Mouse (Mus musculus) neutrophil, adult 5-6 weeks (primary cell): Measurements from ENCODE around the gene Bag2. TPM values are rescaled to one million over a fixed set of nuclear protein-coding genes. Genes with fewer than 3 reads are reported as not detected.
A peak's percentile ranks its signal among the peaks of the same experiment; 100 is the strongest.
"Not testable (repeated sequence)": the region's sequence is repeated elsewhere in the genome, so short reads cannot be mapped to it uniquely, and the experiment has no call there.

Experiments
- ATAC-seq: fragments of 151-379, 151-347 bp; 2 replicates; pipeline ENCODE4 v1.8.0; 2017; ENCODE audit warnings: mild to moderate bottlenecking, moderate TSS enrichment; ENCODE audit not compliant: insufficient number of reproducible peaks, poor library complexity, low FRiP score, severe bottlenecking; ENCODE audit errors: extremely low read depth
- total RNA-seq: library from RNA; stranded (forward); fragments of 200-1000 nt; gene quantifications from 2 replicates; pipeline ENCODE4 v1.2.3, GENCODE M21; 2017

The Bag2 gene
- total RNA-seq, 1 experiment from 2014 or later = not detected

DNA sequence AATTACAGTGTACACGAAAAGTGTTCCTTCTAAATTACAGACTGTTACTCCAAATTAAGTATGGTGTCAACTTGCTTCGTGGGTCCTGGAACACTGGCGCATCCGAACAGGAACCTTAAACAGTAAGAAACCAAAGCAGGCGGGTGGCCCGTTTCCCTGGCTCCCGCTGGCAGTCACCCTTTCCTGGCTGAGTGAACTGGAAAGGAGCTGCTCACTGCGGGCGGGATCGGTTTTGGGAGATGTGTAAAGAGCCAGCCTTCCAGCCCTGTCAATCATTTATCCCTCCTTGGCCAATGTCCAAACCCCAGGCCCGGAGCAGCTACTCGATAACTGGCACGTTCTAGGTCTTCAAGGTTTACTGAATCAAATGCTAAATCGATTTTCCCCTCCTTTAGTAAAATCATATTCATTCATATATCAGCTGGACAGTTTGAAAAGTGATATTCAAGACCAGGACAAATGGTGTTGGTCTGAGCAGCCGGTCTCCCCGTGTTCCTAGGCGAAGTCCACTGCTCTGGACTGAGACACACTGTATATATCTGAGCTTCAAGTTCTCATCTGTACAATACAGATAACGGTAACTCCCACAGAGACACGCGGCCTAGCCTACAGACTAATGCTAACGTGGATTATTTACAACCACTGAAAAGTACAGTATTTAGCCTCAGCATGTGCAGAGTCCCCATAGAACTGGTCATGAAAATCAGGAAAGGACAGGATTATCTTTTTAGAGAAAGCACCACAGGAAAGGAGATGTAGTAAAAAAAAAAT, 2.4 kb downstream of the Bag2 start:
- no peak for ATAC-seq

DNA sequence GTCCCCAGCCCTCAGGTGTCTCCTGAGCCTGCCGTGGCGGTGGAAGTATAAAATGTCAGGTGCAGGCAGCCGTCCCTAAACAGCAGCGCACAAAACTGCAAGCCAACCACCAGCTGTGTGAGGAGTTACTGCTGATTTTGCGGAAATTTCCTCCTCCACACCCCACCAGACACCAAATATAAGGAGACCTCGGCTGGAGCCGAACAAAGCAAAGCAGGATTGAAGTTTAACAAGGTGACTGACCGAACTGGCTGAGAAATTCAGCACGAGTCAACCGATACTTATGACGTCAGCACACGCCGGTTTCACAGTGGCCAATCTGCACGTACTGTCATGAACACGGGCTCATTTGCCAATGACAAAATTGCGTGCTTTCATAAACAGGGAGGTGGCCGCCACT, 3.5 kb downstream of the Bag2 start:
- no peak for ATAC-seq

DNA sequence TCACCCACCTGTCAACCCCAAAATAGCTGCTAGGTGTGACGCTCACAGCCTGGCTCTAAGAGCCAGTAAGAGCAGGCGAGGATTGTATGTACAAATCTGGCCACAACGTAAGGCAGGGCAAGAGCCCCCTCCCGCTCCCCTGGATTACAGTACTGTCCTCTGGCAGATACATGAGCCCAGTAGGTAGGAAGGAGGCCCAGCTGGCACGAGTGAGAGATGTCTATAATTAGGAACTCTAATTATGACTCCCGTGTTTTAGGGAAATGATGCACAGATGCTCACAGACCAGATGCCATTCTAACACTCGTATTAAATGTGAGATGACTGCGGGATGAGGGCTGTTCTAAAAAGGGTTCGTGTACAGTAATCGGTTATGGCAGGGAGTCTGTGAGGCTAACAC, 6.3 kb downstream of the Bag2 start:
- no peak for ATAC-seq

DNA sequence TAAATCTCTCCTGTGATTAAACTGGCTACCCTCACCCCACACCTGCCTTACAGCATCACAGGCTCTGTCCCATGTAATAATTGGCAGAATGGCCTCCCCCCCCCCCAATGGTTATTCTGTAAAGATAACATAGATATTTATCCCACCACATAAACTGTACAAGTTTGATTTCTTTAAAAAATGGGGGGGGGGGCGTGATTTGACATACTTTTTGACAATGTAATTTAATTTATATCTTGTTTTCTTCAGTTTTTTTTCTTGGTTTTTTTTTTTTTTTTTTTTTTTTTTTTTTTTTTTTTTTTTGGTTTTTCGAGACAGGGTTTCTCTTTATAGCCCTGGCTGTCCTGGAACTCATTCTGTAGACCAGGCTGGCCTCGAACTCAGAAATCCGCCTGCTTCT, 7.9 kb downstream of the Bag2 start:
- ATAC-seq = not testable (repeated sequence)

DNA sequence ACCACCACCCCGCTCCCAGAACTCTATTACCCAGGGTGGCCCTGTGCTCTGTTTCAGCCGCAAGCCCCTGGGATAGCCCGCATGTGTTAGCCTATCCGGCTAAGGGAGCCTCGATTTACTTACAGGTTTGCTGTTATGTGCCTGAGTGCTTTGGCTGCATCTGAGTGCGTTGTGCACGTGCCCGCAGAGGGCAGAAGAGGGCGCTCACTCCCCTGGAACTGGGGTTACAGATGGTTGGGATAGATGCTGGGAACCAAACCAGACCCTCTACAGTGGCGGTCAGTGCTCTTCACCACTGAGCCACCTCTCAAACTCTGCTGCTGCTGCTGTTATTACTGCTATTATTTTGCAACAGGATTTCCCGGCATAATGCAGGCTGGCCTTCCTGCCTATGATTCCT, 8.5 kb downstream of the Bag2 start:
- ATAC-seq = no peak

DNA sequence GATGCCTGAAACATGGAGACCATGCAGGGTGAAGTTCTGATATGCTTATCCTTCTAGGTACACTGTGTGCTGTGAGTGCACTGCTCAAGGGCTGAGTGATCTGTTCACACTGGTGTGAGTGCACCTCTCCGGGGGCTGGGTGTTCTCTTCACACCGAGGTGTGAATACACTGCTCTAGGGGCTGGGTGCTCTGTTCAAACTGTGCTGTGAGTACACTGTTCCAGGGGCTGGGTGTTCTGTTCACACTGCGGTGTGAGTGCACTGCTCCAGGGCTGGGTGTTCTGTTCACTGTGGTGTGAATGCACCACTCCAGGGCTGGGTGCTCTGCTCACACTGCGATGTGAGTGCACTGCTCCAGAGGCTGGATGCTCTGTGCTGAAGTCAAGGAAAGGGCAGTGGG, 11.7 kb downstream of the Bag2 start:
- ATAC-seq = no peak

DNA sequence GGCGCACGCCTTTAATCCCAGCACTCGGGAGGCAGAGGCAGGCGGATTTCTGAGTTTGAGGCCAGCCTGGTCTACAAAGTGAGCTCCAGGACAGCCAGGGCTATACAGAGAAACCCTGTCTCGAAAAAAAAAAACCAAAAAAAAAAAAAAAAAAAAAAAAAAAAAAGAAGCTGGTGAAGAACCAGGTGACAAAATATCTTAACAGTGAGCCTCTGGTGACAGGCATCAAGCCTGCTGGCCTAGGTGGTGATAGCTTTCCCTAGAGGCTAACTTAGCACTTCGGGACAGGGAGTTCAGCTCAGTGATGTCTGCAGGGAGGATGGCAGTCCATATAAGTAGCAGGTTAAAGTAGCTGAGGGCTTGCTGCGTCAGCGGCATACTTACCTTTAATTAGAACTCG, 12.8 kb downstream of the Bag2 start:
- ATAC-seq = not testable (repeated sequence)

DNA sequence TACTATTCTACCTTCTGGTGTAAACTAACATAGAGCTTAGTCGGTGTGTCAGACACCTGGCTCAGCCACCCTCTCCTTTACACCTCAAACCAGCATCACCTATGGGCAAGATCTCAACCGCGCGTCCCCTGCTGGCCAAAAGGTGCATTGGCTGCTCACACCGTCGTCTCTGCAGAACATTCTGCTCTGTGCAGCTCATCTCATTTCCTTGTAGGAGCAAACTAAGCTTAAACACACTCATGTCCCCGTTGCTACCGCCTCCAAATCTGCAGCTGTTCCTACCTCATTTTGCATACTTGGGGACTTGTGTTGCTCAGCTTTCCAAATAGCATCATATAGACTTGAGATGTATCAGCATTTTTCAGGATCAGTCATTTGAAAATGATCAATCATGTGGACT, 14.7 kb downstream of the Bag2 start:
- peak; percentile 30; the same call in 1 of the 2 replicates for ATAC-seq

DNA sequence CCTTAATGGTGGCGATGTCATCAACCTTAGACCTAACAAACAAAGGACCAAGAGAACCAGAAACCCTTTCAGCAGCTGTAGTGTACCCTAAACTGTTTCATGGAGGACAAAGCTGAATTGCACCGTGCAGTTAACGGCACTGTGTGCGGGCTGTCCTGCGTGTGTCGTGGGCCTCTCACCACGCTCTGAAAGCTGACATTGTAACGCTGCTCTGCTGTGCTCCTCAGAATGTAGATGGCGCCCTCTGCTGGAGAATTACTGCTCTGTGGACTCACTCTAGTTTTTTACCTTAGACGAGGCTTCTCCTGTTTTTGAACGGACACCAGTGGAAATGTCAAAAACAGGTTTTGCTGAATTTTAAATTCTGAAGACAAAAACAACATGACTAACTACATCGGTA, 18.3 kb downstream of the Bag2 start:
- ATAC-seq = peak; percentile 75

DNA sequence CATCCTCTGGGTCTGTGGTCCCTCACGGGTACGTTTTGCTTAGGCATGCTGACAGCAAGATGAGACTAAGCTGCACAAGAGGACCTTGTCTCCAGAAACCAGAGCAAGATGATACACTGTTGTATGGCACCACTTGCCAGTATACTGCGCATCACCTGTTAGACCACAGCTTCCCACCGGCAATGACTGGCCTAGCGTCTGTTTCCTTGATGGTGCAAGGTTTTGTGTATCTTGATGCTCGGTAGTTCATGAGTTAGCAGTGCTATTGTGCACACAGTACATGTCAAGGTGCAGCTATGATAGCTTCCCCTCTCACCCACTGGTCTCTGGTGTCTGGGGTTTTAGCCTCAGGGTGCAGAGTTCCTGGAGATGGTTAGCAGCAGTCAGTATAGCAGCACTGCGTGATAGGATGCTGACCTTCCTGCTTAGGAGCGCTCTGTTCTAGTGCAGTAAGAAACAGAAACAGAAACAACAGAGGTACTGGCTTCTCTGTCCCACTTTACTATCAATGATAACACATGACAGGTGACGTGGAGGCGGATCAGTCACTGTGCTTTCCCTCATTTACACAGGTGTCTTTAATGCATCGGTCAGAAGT, 18.8 kb downstream of the Bag2 start:
- ATAC-seq = peak; percentile 68

DNA sequence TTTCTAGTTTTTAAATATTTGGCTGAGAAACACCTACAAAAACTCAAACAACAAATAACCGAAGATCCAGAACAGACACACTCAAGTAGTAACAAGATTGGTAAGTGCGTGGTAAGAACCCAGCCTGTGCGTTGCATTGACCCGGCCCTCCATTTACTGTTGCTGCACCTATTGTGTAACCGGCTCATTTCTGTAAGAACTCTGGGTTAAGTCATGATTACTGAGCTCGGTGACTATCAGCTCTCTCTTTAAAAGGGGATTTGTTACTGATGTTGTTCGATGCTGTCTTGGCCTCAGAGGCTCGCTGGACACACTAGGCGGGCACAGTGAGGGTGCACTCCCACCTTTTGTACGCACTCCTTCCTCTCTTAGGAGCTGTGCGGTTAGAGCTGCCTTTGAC, 19.3 kb downstream of the Bag2 start:
- ATAC-seq = no peak

DNA sequence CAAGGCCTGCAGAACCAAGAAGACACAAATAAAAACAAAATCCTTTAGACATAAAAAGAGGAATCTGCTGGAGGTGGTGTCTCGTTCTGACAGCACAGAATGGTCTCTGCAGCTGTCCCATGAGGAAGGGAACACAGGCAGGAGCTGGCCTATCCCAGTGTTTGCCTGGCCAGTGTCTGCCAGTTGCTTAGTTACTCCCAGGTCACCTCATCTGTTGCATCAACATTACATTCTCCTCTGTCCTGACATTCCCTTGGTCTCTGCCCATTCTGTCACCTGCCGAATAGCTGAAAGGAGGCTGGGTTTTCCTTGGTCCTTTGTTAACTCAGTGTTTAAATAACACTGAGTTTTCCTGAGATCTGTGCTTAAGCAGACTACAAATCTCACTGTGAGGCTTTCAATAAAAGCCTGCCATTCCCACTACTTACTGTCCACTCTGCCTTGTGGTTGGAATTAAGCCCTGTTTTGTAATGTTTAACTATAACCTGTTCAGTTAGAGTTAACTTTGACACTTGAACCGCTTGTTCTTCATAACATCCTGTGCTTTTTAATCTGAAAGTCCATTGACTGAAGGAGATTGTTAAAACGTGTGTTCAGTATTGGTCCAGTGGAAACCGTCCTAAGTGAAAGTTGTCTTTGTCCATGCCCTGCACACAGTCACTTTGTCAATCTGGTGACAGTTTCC, 23.5 kb downstream of the Bag2 start:
- no peak for ATAC-seq

DNA sequence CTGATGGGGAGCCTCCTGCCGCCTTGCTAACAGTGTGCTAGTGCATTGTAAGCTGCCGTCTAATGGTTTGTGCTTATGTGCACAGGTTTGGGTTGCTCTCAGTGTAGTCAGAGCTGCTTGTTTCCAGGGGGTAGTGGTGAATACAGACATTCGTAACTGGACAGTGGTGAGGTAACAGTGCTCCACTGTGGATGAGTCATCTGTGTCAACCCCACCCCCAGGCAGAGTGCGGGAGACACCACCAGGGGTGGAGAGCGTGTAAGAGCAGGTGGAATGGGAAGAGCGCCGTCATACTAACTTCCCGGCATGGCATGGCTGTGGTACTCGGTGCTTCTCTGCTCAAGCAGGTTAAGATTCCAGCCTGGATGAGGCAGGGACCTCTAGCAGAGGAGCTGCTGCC, 24.6 kb downstream of the Bag2 start:
- no peak for ATAC-seq

DNA sequence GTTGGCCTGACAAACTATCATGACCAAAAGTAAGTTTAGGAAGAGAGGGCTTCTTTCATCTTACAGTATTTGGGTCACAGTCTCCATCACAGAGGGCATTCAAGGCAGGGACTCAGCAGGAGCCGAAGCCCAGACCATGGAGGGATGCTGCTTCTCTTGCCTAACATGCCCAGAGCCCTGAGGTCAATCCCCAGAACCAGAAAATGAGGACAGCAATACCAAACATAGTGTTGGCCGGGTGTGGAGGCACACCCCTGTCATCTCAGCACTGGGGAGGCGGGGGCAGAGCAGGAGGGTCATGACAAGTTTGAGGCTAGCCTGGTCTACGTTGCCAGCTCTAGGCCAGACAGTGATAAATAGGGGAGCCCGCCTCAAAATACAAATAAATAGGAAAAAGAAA, 32.5 kb downstream of the Bag2 start:
- ATAC-seq = no peak

DNA sequence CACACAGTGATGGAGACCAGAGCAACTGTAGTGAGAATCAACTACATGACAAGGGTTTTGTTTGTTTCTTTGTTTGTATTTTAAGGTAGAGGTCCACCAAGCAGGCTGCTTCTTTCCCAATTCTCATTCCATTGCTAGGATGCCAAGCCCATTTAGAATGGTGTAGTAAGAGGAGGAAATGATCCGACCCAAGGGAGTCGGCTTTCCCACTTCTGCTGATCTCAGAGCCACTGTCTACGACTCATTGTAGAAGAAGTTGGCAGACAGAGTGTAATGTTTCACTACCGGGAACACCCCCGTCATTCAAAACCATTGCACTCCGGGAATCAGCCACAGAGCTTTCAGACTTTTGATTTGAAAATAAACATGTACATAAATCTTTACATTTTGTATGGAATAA, 33.1 kb downstream of the Bag2 start:
- no peak for ATAC-seq

DNA sequence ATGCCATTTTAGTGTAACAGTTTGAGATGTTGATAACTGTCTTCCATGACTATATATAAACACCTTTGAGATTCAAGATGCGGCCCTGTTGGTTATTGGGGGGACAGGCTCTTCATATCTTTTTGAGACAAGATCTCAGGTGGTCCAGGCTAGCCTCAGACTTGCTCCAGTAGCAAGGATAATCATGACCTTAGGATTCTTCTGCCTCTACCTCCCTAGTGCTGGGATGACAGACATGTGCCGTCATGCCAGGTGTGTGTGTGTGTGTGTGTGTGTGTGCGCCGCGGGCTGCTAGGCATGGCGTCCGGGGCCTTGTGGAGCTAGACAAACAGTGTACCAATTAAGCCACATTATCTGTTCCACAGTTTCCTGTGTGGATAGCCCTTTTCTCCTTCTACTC, 36.6 kb downstream of the Bag2 start:
- no peak for ATAC-seq

DNA sequence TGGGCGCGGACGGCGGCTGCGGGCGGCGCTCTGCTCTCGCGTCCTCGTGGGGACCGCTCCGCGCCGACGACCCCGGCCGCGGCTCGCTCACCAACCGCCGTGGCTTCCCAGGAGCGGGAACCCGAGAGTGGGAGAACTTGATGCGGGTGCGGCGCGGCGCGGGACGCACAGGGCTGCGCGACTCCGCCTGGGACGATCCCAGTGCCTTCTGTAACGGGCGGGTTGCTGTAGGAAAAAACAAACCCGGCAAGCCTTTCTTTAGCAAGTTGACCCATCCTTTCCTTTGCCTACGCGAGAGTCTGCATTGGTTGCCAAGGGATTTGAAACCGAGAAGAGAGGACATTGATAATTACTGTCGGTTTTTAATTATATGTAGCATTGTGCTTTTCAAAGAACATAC, 37.4 kb downstream of the Bag2 start:
- no peak for ATAC-seq

DNA sequence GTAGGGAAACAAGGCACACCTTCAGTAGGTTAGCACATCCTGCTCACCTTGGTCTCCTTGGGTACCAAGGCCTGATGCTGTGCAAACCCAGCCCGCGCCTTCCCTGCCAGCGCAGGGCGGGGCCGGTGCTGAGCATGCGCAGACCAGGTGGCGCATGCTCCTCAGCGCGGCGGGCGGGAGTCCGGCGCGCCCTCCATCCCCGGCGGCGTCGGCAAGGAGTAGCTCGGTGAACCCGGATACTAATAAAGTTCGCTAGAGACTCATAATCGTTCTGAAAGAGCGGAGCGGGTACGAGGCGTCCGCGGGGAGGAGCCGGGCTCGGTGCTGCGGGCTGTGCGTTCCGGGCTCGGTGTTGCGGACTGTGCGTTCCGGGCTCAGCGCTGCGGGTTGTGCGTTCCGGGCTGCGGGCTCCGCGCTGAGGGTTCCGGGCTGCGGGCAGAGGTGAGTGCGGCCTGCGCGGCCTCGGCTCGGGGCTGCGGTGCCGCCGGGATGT, 37.8 kb downstream of the Bag2 start, which contains the start of gene Rab23:
Rab23 (plus strand) TSS at position 155 of the 493 bp plus-strand sequence.
- peak; percentile 66 for ATAC-seq

DNA sequence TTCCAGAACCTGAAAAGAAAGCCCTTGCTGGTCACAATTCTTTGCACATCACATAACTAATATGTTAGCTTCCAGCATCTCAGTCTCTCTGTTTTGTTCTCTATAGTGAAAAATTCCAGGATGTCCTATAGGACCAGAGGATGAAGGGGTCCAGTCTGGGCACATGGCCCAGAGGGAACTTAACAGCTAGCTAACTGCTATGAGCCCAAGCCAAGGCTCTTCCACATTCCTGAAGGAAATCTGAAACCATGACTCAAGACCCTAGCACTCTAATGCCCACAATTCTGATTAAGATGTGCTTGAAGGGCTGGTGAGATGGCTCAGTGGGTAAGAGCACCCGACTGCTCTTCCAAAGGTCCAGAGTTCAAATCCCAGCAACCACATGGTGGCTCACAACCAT, 40.0 kb downstream of the Bag2 start:
- no peak for ATAC-seq

DNA sequence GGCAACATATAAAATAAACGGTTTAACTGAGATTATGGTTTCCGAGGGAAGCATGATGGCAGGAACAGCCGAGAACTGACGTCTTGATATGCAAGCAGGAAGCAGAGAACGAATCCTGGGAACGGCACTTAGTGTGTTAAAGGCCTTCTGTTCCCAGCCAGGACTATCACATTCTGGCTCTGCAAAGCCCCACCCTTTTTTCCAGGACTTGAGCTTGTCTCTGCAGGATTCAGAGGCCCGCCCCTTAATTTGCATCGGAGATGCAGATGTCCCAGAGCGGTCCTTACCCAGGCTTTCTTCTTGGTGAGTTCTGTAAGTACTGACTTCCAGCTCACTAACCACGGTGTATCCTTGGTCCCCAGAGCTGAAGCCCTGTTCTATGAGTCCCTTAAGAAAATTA, 42.8 kb downstream of the Bag2 start:
- ATAC-seq = no peak
